Mouse (Mus musculus) hindbrain, embryonic 14.5 days (tissue): ENCODE results near the gene Clec2e. TPM values are rescaled to one million over a fixed set of nuclear protein-coding genes. Genes with fewer than 3 reads are reported as not detected.
A peak's percentile ranks its signal among the peaks of the same experiment; 100 is the strongest.

ENCODE experiments used
- ATAC-seq: fragments of 200-750 bp; cut with Nextera tagmentation; 2 replicates; pipeline ENCODE4 v1.8.0; 2017; ENCODE audit warnings: moderate number of reproducible peaks, mild to moderate bottlenecking, moderate TSS enrichment, moderate library complexity; ENCODE audit not compliant: low FRiP score
- DNase-seq: peaks from one replicate; pipeline ENCODE4 v3.0.0-alpha.2; 2015; ENCODE audit warnings: low spot score
- H3K27ac ChIP-seq: fragments of 300-500 bp; sonication (generic); 2 replicates; pipeline ENCODE4 v1.5.1; 2014; ENCODE audit warnings: mild to moderate bottlenecking, moderate library complexity
- H3K27me3 ChIP-seq: fragments of 300-500 bp; sonication (generic); 2 replicates; pipeline ENCODE4 v1.6.1; 2014; ENCODE audit warnings: mild to moderate bottlenecking, low read length, mixed read lengths; ENCODE audit not compliant: control insufficient read depth, insufficient read depth
- H3K36me3 ChIP-seq: fragments of 300-500 bp; sonication (generic); replicated peaks from 2 replicates; pipeline ENCODE4 v1.6.1; 2014; ENCODE audit not compliant: control insufficient read depth, insufficient read depth
- H3K4me1 ChIP-seq: fragments of 300-500 bp; sonication (generic); replicated peaks from 2 replicates; pipeline ENCODE4 v1.6.1; 2014; ENCODE audit warnings: antibody characterized with exemption, low read length, mixed read lengths; ENCODE audit not compliant: control insufficient read depth, insufficient read depth
- H3K4me2 ChIP-seq: fragments of 300-500 bp; sonication (generic); replicated peaks from 2 replicates; pipeline ENCODE4 v1.6.1; 2014; ENCODE audit warnings: mild to moderate bottlenecking, moderate library complexity
- H3K4me3 ChIP-seq: fragments of 300-500 bp; sonication (generic); replicated peaks from 2 replicates; pipeline ENCODE4 v1.5.1; 2014; ENCODE audit warnings: mild to moderate bottlenecking, low read length
- H3K9ac ChIP-seq: fragments of 300-500 bp; sonication (generic); 2 replicates; pipeline ENCODE4 v1.6.1; 2014
- H3K9me3 ChIP-seq: fragments of 300-500 bp; sonication (generic); 2 replicates; pipeline ENCODE4 v1.6.1; 2016; ENCODE audit warnings: low read length; ENCODE audit not compliant: control insufficient read depth
- WGBS: fragments of 180-500 bp; shearing (Covaris S2); extraction: QIAGEN DNeasy Blood & Tissue Kit; methylation state at CpG from one replicate; pipeline ENCODE4 v1.1.7; 2014; 5-methylcytosine and 5-hydroxymethylcytosine counted together
- polyA plus RNA-seq: library from polyadenylated mRNA; unstranded; fragments of >200 nt; fragmentation: Nextera tagmentation; extraction: Ambion mirVana; gene quantifications from 2 replicates; pipeline ENCODE4 v1.2.1, GENCODE M21; 2014

The Clec2e gene
- polyA plus RNA-seq, 1 experiment from 2014 or later: not detected

- H3K36me3 ChIP-seq: no peaks in the 10 kb centered on the region
- DNase-seq (peak; percentile 64), ATAC-seq (peak; percentile 92)
- H3K9me3 ChIP-seq: no peaks in the 10 kb centered on the region
- H3K27ac ChIP-seq: no peak overlapping the region
- no peaks in the 10 kb centered on the region for H3K4me1 ChIP-seq
- under 1% methylated on average over 13 of the region's 13 CpGs for WGBS
- H3K27me3 ChIP-seq: no peaks in the 10 kb centered on the region
- peak overlapping the region; percentile 64 for H3K4me2 ChIP-seq
- H3K4me3 ChIP-seq: peak overlapping the region; percentile 34
- peak overlapping the region; percentile 62 for H3K9ac ChIP-seq
Observed at GRCm38 (mm10) chr6:129048857-129049473, 51.7 kb downstream of the Clec2e start.

- Histone ChIP-seq H3K36me3 (no peaks in the 10 kb centered on the region), H3K27me3 (no peaks in the 10 kb centered on the region), H3K9me3 (no peaks in the 10 kb centered on the region), H3K4me1 (no peaks in the 10 kb centered on the region), H3K9ac (no peak overlapping the region), H3K4me3 (no peak overlapping the region), H3K4me2 (peak overlapping the region; percentile 64), H3K27ac (no peak overlapping the region)
- 38% methylated on average over 4 of the region's 4 CpGs for WGBS
- DNase-seq (no peak), ATAC-seq (no peak)
Observed at GRCm38 (mm10) chr6:129048381-129048780, 52.3 kb downstream of the Clec2e start.

- no peak within 1 kb of the TSS for H3K27ac ChIP-seq
- DNase-seq: no peak
- no peaks in the 10 kb centered on the region for H3K9me3 ChIP-seq
- WGBS: 91% methylated on average over 2 of the region's 2 CpGs
- H3K27me3 ChIP-seq: no peaks in the 10 kb centered on the region
- H3K4me2 ChIP-seq: no peak within 1 kb of the TSS
- no peaks in the 10 kb centered on the region for H3K36me3 ChIP-seq
- no peaks in the 10 kb centered on the region for H3K4me1 ChIP-seq
- no peak for ATAC-seq
- no peak within 1 kb of the TSS for H3K4me3 ChIP-seq
- no peak within 1 kb of the TSS for H3K9ac ChIP-seq
Observed at GRCm38 (mm10) chr6:129045601-129046000, 55.1 kb downstream of the Clec2e start, which contains the start of gene Klrb1f. Gene Klrb1f, plus strand, starts transcription at chr6:129045901.

- Histone ChIP-seq H3K4me3 (no peak overlapping the region), H3K4me2 (no peak overlapping the region), H3K27ac (no peak overlapping the region), H3K36me3 (no peaks in the 10 kb centered on the region), H3K9ac (no peak overlapping the region), H3K27me3 (no peaks in the 10 kb centered on the region), H3K4me1 (no peaks in the 10 kb centered on the region), H3K9me3 (no peaks in the 10 kb centered on the region)
- ATAC-seq (no peak), DNase-seq (no peak)
Observed at GRCm38 (mm10) chr6:129042470-129042869, 58.2 kb downstream of the Clec2e start.

Other genes starting within 250 kb of the Clec2e start
- gene Clec2i, start 213.3 kb downstream of the Clec2e start, polyA plus RNA-seq: not detected in 2 replicates
- gene BC035044, start 209.8 kb downstream of the Clec2e start, polyA plus RNA-seq: 0.52 TPM in 2 replicates
- not detected in 2 replicates for gene Clec2g, start 166.5 kb downstream of the Clec2e start, polyA plus RNA-seq
- gene Klrb1f, start 55.0 kb downstream of the Clec2e start, polyA plus RNA-seq: 0.37 and 0.62 TPM in 2 replicates
- gene Clec2d, start 79.7 kb upstream of the Clec2e start, polyA plus RNA-seq: 0.17 and 0.37 TPM in 2 replicates
- gene Cd69, start 174.5 kb upstream of the Clec2e start, polyA plus RNA-seq: not detected in 2 replicates
- 0.12 TPM in 1 of 2 replicates, not detected in the other for gene 4922502D21Rik, start 230.9 kb upstream of the Clec2e start, polyA plus RNA-seq
- 0.32 and 0.44 TPM in 2 replicates for gene Clec12a, start 241.8 kb upstream of the Clec2e start, polyA plus RNA-seq